Mouse (Mus musculus): ENCODE measurements around the gene Zbtb43.

Zbtb43 gene

GRCm38 (mm10) chr2:33430081-33430770 lies 38.1 kb downstream of the Zbtb43 start:
- no peak for DNase-seq (ENCODE audit: low spot score in 2 of 2)

DNA sequence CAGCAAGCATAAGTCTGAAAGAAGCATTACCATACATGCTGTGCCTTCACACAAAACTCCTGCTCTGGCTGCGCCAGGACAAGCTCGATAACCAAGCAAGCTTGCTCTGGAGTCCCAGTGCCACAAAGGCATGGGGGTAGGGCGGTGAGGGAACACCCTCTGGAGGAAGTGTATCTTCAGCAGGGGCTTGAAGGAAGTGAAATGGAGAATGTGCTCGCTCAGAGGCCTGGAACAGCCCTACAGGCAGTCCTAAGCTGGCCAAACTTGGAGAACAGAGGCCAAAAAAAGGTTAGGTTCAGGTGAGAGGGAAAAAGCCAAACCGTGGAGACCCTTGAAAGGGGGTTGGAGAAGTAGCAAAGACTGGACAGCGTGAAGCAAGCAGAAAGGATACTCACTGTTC lies 39.0 kb downstream of the Zbtb43 start:
- DNase-seq (ENCODE audit: low spot score in 2 of 2) = peak in 1 of 2 experiments; percentile 39

DNA sequence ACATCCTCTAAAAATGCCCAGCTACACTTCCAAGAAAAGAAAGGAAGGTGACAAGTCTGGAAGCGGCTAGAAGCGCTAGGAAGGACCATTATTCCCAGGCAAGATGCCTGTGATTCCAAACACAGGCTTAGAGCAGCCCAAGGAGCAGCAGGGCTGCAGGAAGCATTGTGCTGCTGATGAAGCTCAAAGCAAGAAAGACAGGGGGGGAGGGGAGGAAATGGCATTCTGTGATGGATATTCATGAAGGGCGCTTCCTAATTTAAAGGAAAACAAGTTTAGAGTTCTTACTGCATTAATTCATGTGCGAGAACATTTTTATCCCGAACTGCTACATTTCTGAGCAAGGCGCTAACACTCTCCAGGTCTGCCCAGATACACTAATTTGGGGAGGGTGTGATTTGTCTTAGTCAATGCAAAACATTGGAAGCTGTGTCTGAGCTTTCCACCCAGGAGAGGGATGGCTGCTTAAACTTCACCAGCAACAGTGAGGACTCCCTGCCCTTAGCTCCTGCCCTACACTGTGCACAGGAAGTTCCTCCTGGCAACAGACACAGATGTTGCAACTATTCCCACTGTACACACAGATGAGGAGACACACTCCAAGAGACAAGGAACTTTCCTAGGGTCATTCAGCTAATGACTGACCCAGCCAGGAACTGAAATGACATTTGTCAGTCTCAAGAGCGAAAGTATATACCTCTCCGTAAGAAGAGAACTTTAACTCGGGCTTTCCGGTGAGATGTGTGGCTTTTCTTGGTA lies 41.5 kb downstream of the Zbtb43 start:
- no peak for DNase-seq (ENCODE audit: low spot score in 2 of 2)

GRCm38 (mm10) chr2:33417454-33417853 lies 50.9 kb downstream of the Zbtb43 start:
- no peak for DNase-seq (ENCODE audit: low spot score in 2 of 2)

GRCm38 (mm10) chr2:33414019-33414418 lies 54.3 kb downstream of the Zbtb43 start:
- no peak for DNase-seq (ENCODE audit: low spot score in 2 of 2)

GRCm38 (mm10) chr2:33412111-33412510 lies 56.2 kb downstream of the Zbtb43 start:
- no peak for DNase-seq (ENCODE audit: low spot score in 2 of 2)

DNA sequence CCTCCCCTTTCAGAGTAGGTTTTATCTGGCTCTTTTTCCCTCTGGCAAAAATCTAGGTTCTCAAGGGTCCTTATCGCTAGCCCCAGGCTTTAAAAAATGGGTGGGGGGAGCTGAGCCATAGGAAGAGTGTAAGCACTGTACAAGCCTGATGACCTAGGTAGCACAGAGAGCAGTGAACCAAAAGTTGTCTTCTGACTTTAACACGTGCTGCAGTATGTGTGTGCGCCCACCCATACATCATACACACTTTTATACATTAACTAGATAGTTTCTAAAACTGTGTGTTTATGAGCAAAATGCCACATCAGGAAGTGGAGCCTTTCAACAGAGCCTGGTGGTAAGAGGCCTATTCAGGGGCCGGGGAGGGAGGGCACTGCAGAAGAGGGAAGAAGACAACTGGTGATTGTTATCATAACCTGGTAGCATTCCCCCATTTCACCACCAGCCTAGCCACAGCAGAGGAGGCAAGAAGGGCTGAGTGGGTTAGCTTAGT lies 64.8 kb downstream of the Zbtb43 start:
- peak in 1 of 2 experiments; percentile 34 for DNase-seq (ENCODE audit: low spot score in 2 of 2)

DNA sequence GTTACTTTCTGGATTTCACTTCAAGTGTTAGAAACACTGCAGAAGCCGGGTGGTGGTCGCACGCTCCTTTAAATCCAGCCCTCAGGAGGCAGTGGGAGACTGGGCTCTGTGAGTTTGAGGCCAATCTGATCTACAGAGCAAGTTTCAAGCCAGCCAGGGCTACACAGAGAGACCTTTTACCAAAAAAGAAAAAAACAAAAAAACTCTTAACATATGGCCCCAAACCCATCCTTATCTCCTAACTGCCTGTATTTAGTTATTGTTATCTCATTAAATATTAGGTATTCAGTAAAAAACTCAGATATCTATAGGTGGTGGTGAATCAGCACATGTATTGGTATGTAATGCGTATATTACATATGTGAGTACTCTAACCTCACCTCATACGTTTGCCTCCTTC lies 65.7 kb downstream of the Zbtb43 start:
- DNase-seq (ENCODE audit: low spot score in 2 of 2) = no peak

- peak; percentile 52 to 82 for DNase-seq (ENCODE audit: low spot score in 2 of 2)
These were observed 66.1 kb downstream of the Zbtb43 start for GRCm38 (mm10) chr2:33402236-33402635.

DNA sequence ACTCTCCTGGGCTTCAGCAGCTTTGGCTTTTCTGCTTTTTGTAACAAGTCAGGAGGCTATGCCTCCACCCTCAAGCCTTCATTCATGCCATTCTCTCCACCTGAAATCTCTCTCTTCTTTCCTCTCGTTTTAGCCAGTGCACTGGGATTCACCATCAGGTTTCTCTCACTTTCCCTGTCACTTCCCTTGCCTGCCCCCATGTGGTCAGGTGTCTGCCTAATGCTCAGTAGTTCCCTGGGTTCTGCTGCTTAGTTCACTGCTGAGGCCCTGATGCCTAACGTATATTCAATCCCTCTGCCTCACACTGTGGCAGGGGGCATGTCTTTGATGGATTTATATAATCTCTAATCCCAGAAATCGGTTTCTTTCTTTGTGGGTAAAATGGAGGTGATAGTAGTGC lies 67.1 kb downstream of the Zbtb43 start:
- DNase-seq (ENCODE audit: low spot score in 2 of 2) = no peak

- DNase-seq (ENCODE audit: low spot score in 2 of 2) = no peak
These were observed 67.8 kb downstream of the Zbtb43 start for GRCm38 (mm10) chr2:33400541-33400940.
